Mouse (Mus musculus): ENCODE data around the gene Ctsl.

DNA sequence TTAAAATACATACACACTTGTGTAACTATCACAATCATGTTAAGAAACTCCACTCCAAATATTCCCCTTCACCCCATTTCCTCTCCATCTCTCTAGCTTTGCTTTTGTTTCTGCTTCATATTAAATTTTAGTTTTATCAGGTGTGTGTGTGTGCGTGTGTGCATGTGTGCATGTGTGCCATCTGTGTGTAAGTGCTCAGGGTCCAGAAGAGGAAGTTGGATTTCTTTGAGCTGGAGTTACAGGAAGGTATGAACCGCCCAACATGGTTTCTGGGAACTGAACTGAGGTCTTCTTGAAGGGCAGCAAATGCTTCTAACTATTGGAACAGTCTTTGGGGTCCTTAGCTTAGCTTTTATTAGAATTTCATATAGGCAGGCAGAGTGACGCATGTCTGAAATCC is 14.2 kb upstream of the Ctsl start:
- TF ChIP-seq CTCF (IDR thresholded peaks at IDR 0.05; ENCODE audit: extremely low read depth, insufficient read length, insufficient replicate concordance, low read depth, low read length) = no peak
- TF ChIP-seq POLR2A (IDR thresholded peaks at IDR 0.05; ENCODE audit: low read depth, low read length) = no peak
